Mouse (Mus musculus) liver, postnatal 0 days (tissue): Measurements from ENCODE around the gene Cacnb4.

Source experiments
- CTCF ChIP-seq: sonication (generic); IDR thresholded peaks from 2 replicates; pipeline ENCODE4 v1.5.1; 2016; ENCODE audit warnings: antibody characterized with exemption, low read depth
- EP300 ChIP-seq: IDR thresholded peaks from 2 replicates; pipeline ENCODE4 v1.6.1; 2016; ENCODE audit warnings: antibody characterized with exemption, low read depth, mild to moderate bottlenecking

DNA sequence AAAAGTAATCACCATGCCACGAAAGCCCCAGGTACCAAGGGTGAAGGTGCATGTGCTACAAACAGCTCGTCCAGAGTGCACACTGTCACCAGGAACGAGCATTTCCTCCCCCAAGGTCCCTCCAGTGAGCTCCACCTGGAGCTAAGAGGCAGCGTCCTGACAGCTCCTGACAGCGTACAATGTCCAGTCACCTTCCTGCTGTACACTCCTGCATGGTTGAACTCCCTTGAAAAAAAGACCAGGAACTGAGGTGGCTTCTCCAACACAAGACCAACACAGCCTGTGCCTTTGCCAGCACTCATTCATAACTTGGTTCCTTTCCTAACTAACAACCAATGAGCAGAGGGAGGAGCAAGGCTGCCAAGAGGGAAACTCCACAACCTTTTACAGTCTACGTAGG, 255.4 kb downstream of the Cacnb4 start:
- TF ChIP-seq CTCF, result no peak
- no peak for TF ChIP-seq EP300
